Mouse (Mus musculus) embryonic fibroblast, embryonic 13.5 days (primary cell): ENCODE results near the gene Fam222a. TPM values are rescaled to one million over a fixed set of nuclear protein-coding genes. Genes with fewer than 3 reads are reported as not detected.

Experiments
- H3K27ac ChIP-seq: 2 replicates; pipeline ENCODE4 v1.5.1; 2012; ENCODE audit warnings: low read length, control low read depth, inconsistent platforms; ENCODE audit not compliant: insufficient read depth
- H3K4me1 ChIP-seq: 2 replicates; pipeline ENCODE4 v1.6.1; 2011; ENCODE audit warnings: low read length; ENCODE audit not compliant: control insufficient read depth, insufficient read depth
- H3K4me3 ChIP-seq: 2 replicates; pipeline ENCODE4 v1.5.1; 2011; ENCODE audit warnings: mild to moderate bottlenecking, control low read depth, low read length; ENCODE audit not compliant: insufficient read depth
- CTCF ChIP-seq: IDR thresholded peaks from 2 replicates; pipeline ENCODE4 v1.5.1; 2011; ENCODE audit warnings: mild to moderate bottlenecking, control low read depth, low read length, moderate library complexity, borderline replicate concordance; ENCODE audit not compliant: insufficient read depth
- POLR2A ChIP-seq: IDR thresholded peaks from 2 replicates; pipeline ENCODE4 v1.6.1; 2011; ENCODE audit warnings: low read depth, mild to moderate bottlenecking, control low read depth, low read length, moderate library complexity
- polyA plus RNA-seq: library from polyadenylated mRNA; stranded (reverse); fragments of >200 nt; gene quantifications from 2 replicates; pipeline ENCODE4 v1.2.4, GENCODE M21; 2011; ENCODE audit warnings: low read depth; ENCODE audit not compliant: missing spikeins, insufficient read length

Gene Fam222a
- polyA plus RNA-seq, 1 experiment, result 0.18 TPM

GRCm38 (mm10) chr5:114618851-114619250 lies 51.0 kb downstream of the Fam222a start:
- peak; percentile 85 for TF ChIP-seq CTCF
- no peak for TF ChIP-seq POLR2A
- Histone ChIP-seq H3K27ac (no peak overlapping the region), H3K4me1 (no peaks in the 10 kb centered on the region), H3K4me3 (no peak overlapping the region)

DNA sequence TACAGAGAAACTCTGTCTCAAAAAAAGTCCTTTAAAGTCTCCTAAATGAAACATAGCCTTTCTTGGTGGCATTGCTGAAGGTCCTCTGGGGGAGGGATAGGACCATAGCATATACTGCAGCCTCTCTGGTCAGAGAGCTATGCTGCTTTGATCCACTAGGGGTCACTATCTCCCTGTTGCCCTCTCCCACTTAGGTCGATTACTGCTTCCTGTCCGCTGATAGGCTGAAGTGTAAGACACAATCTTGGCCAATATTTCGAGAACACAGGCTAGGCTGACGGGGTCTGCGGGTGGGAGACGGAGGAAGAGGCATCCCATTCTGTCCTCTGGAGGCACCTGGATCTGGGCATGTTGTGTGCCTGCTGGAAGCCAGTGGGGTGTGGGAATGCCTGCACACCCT lies 52.5 kb downstream of the Fam222a start:
- Histone ChIP-seq H3K4me1 (no peaks in the 10 kb centered on the region), H3K27ac (no peak overlapping the region), H3K4me3 (no peak overlapping the region)
- TF ChIP-seq POLR2A, result no peak
- TF ChIP-seq CTCF, result peak; percentile 35; the same call in 1 of the 2 replicates

DNA sequence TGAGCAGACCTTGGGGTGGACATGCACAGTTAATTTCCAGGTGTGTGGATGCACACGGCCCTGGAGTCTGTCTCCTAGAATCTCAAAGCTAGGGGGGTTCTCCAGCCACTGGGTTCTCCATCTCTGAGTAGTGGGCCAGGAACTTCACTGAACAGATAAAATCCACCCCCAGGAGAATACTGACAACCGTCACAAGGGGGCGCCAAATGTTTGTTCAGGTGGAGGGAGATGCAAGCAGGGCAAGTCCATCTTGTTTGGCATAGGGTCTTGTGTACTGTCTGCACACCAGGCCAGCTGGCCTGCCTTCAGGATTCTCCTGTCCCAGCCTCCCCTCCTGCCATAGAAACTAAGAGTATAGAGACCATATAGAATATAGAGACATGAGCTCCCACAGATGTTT lies 57.8 kb downstream of the Fam222a start:
- no peak overlapping the region for H3K4me3 ChIP-seq
- peak; percentile 57; the same call in 1 of the 2 replicates for TF ChIP-seq CTCF
- no peak for TF ChIP-seq POLR2A
- no peaks in the 10 kb centered on the region for H3K4me1 ChIP-seq
- H3K27ac ChIP-seq, result no peak overlapping the region

- Histone ChIP-seq H3K4me1 (no peaks in the 10 kb centered on the region), H3K4me3 (no peak overlapping the region), H3K27ac (no peak overlapping the region)
- TF ChIP-seq CTCF (0 out of 2 replicates have a peak, but pooled peaks have one; percentile 2), POLR2A (no peak)
Observed at GRCm38 (mm10) chr5:114631336-114631735, 63.5 kb downstream of the Fam222a start.

DNA sequence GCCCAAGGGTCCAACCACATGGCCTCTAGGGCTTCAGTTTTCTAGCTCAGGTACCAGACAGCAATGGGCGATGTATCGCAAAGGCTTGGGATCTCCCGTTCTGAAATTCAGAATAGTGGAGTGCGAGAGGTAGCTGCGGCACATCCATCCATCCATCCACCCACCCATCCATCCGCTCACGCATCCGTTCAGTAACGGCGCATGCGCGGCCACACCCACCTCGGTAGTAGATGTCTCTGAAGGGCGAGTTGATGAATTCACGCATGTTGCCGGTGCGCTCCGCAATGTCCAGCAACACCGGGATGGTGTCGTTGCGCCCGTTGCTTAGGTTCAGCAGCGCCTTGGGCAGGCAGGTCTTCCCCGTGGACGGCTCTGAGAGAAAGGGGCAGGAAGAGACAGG lies 68.3 kb downstream of the Fam222a start:
- TF ChIP-seq POLR2A (no peak), CTCF (no peak)
- Histone ChIP-seq H3K27ac (no peak overlapping the region), H3K4me3 (no peak overlapping the region), H3K4me1 (no peaks in the 10 kb centered on the region)

- no peak overlapping the region for H3K4me3 ChIP-seq
- H3K4me1 ChIP-seq, result no peaks in the 10 kb centered on the region
- H3K27ac ChIP-seq, result no peak overlapping the region
- TF ChIP-seq POLR2A (no peak), CTCF (peak; percentile 58; the same call in 1 of the 2 replicates)
Observed at GRCm38 (mm10) chr5:114638769-114639644, 71.2 kb downstream of the Fam222a start.

- no peaks in the 10 kb centered on the region for H3K4me1 ChIP-seq
- H3K4me3 ChIP-seq, result no peak overlapping the region
- H3K27ac ChIP-seq, result no peak overlapping the region
- no peak for TF ChIP-seq POLR2A
- TF ChIP-seq CTCF, result no peak
Observed at GRCm38 (mm10) chr5:114639645-114639957, 71.8 kb downstream of the Fam222a start.

DNA sequence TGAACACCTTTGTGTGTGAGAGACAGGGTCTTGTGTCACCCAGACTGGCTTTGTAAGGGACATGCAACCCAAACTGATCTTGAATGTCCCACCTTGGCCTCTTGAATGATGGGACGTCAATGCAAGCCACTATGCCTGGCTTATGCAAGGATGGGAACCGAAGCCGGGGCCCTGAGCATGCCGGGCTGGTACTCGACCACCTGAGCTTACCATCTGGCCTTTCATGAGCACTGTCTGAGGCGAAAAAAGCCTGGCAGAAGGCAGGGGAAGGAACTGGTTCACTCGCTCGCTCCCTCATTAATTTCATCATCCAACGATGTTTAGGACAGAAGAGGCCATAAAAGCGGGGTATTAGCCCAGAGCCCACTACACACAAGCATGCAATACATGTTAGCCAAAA lies 73.0 kb downstream of the Fam222a start:
- no peak overlapping the region for H3K27ac ChIP-seq
- H3K4me3 ChIP-seq, result no peak overlapping the region
- TF ChIP-seq POLR2A (no peak), CTCF (no peak)
- no peaks in the 10 kb centered on the region for H3K4me1 ChIP-seq

DNA sequence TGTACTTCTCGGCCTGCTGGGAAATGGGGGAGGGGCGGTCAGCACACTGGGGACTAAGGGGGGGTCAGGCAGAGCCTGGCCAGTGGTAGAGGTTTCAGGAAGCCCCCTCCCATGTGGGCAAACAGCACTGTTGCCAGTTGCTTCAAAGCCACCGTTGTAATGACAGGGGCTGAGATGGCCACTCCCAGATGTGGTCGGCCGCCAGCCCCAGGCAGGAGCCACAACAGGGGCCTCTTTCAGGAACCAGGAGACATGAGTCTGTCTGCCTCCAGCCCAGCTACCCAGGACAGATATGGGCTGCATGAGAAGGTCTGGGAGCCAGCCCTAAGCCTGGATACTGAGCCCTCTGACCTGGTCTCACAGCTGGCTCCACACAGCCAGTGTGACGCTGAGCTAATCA lies 77.1 kb downstream of the Fam222a start:
- no peak overlapping the region for H3K27ac ChIP-seq

DNA sequence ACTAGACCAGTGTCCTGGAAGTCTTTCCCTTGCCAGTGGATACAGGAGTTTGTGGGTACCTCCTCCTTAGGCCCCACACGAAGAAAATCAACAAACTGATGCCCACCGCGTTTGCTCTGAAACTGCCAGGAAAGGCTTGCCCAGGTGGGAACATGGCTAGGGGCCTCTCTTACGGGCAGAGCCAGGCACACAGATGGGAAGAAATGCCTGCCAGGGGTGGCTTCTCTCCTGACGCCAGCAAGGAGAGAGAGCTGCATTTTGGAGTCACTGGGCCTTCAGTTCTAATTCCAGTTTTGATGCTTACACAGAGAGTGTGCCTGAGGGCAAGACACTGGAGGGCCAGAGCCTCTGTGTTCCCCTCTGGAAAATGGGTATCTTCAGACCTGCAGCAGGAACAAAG lies 78.1 kb downstream of the Fam222a start:
- Histone ChIP-seq H3K4me1 (peaks cover 8% of the 10 kb centered on the region), H3K27ac (no peak overlapping the region), H3K4me3 (no peak overlapping the region)
- TF ChIP-seq POLR2A (no peak), CTCF (no peak)

More for the DNA sequence above, 77.1 kb downstream of the Fam222a start:
- no peak for TF ChIP-seq POLR2A
- TF ChIP-seq CTCF, result no peak
- Histone ChIP-seq H3K4me3 (no peak overlapping the region), H3K4me1 (peaks cover 8% of the 10 kb centered on the region)
